ENCODE assay signal across 14 mouse cellular contexts in the genomic region with DNA sequence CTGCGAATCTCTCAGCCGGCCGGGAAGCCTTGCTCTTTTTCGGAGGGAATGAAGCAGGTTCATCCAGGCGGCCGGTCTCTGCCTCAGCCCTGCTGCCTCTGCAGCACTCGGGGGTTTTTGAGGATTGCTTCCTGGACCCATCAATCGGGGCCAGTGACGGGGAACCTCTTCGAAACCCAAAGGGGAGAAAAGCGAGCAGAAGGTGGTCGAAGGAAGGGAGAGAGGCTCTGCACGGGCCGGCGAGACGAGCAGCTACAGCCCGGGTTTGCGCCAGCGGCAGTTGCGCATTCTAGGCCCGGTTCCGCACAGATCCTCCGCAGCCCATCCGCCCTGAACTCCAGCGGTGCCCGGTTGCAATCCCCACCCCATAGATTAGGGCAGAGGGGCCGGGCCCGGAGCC. TPM values are rescaled to one million over a fixed set of nuclear protein-coding genes. Genes with fewer than 3 reads are reported as not detected.
DNase-seq lines count a peak whose midpoint lies in the region; ATAC-seq and TF ChIP-seq lines count a peak whose summit lies in the region.
"Had no signal": no experiment of that assay in that cellular context is flagged by ENCODE, and none has a peak within 500 bp of the region (broad histone marks: within the 10 kb centered on the region; RNA-seq: fewer than 3 reads in every experiment).

No protein-coding gene starts in this region.

- ATAC-seq in forebrain, embryonic 15.5 days (replicated peaks), result no peak
- ATAC-seq in forebrain, embryonic 12.5 days (ENCODE audit: low FRiP score), result no peak
- ATAC-seq in embryonic facial prominence, embryonic 12.5 days (ENCODE audit: insufficient number of reproducible peaks, insufficient read depth, low FRiP score, low TSS enrichment), result no peak

- H3K9me3 ChIP-seq in forebrain, embryonic 15.5 days, result no peaks in the 10 kb centered on the region
- H3K9me3 ChIP-seq in forebrain, embryonic 12.5 days, result no peaks in the 10 kb centered on the region
- H3K9me3 ChIP-seq in E14TG2a.4 (ENCODE audit: low read length), result no peaks in the 10 kb centered on the region
- no peaks in the 10 kb centered on the region for H3K9me3 ChIP-seq in embryonic facial prominence, embryonic 12.5 days
- H3K9me3 ChIP-seq in limb, embryonic 10.5 days (replicated peaks), result no peaks in the 10 kb centered on the region

- H3K4me2 ChIP-seq in forebrain, embryonic 15.5 days (replicated peaks), result no peak overlapping the region
- H3K4me2 ChIP-seq in forebrain, embryonic 12.5 days, result no peak overlapping the region
- H3K4me2 ChIP-seq in embryonic facial prominence, embryonic 12.5 days (replicated peaks), result 0 out of 2 replicates have a peak overlapping the region, but pooled peaks have one; percentile 4

- no peak overlapping the region for H3K9ac ChIP-seq in forebrain, embryonic 15.5 days (replicated peaks)
- H3K9ac ChIP-seq in forebrain, embryonic 12.5 days, result no peak overlapping the region
- H3K9ac ChIP-seq in embryonic facial prominence, embryonic 12.5 days, result no peak overlapping the region

- under 1% methylated on average over 28 of the region's 28 CpGs for WGBS in forebrain, embryonic 15.5 days
- WGBS in forebrain, embryonic 12.5 days, result under 1% methylated on average over 28 of the region's 28 CpGs
- under 1% methylated on average over 28 of the region's 28 CpGs for WGBS in embryonic facial prominence, embryonic 12.5 days
- WGBS in limb, embryonic 10.5 days, result under 1% methylated on average over 28 of the region's 28 CpGs

- H3K27me3 ChIP-seq in forebrain, embryonic 15.5 days, result peaks cover 77% of the 10 kb centered on the region
- peaks cover 96% of the 10 kb centered on the region for H3K27me3 ChIP-seq in forebrain, embryonic 12.5 days
- peaks cover 98% of the 10 kb centered on the region for H3K27me3 ChIP-seq in E14TG2a.4 (ENCODE audit: insufficient read depth, low read length)
- peaks cover 94% of the 10 kb centered on the region for H3K27me3 ChIP-seq in embryonic facial prominence, embryonic 12.5 days
- peaks cover 100% of the 10 kb centered on the region for H3K27me3 ChIP-seq in limb, embryonic 10.5 days (ENCODE audit: low read depth, poor library complexity, severe bottlenecking)

- H3K36me3 ChIP-seq in forebrain, embryonic 15.5 days, result no peaks in the 10 kb centered on the region
- no peaks in the 10 kb centered on the region for H3K36me3 ChIP-seq in forebrain, embryonic 12.5 days (replicated peaks)
- H3K36me3 ChIP-seq in E14TG2a.4 (ENCODE audit: insufficient read depth, low read length), result no peaks in the 10 kb centered on the region
- H3K36me3 ChIP-seq in embryonic facial prominence, embryonic 12.5 days, result no peaks in the 10 kb centered on the region
- no peaks in the 10 kb centered on the region for H3K36me3 ChIP-seq in limb, embryonic 10.5 days

- 0 out of 2 replicates have a peak overlapping the region, but pooled peaks have one; percentile 2 for H3K4me3 ChIP-seq in forebrain, embryonic 15.5 days
- H3K4me3 ChIP-seq in forebrain, embryonic 12.5 days (replicated peaks), result no peak overlapping the region; the same call in 1 of the 2 replicates
- H3K4me3 ChIP-seq in E14TG2a.4 (replicated peaks; ENCODE audit: low read length), result 0 out of 2 replicates have a peak overlapping the region, but pooled peaks have one; percentile 4
- peak overlapping the region; percentile 17; the same call in 1 of the 2 replicates for H3K4me3 ChIP-seq in embryonic facial prominence, embryonic 12.5 days
- no peak overlapping the region for H3K4me3 ChIP-seq in limb, embryonic 10.5 days

- peaks cover 31% of the 10 kb centered on the region for H3K4me1 ChIP-seq in forebrain, embryonic 15.5 days
- peaks cover 40% of the 10 kb centered on the region for H3K4me1 ChIP-seq in forebrain, embryonic 12.5 days
- H3K4me1 ChIP-seq in E14TG2a.4 (replicated peaks; ENCODE audit: low read depth, low read length), result peaks cover 60% of the 10 kb centered on the region
- peaks cover 17% of the 10 kb centered on the region for H3K4me1 ChIP-seq in embryonic facial prominence, embryonic 12.5 days
- peaks cover 45% of the 10 kb centered on the region for H3K4me1 ChIP-seq in limb, embryonic 10.5 days

- peak; percentile 72 for DNase-seq in limb, embryonic 10.5 days (ENCODE audit: low spot score)
- no peak for DNase-seq in liver
- no peak for DNase-seq in left cerebral cortex, postnatal 36 days (ENCODE audit: low spot score in 2 of 2)
- DNase-seq in ovary, postnatal 14 days (ENCODE audit: low spot score), result no peak
- DNase-seq: B cell, adult 2 months had no signal

- no peak for TF ChIP-seq CTCF in E14TG2a.4 (conservative IDR thresholded peaks at IDR 0.05; ENCODE audit: low read length)

- no peak overlapping the region for H3K27ac ChIP-seq in forebrain, embryonic 15.5 days (replicated peaks)
- H3K27ac ChIP-seq in forebrain, embryonic 12.5 days, result no peak overlapping the region
- no peak overlapping the region for H3K27ac ChIP-seq in embryonic facial prominence, embryonic 12.5 days
- H3K27ac ChIP-seq in limb, embryonic 10.5 days, result no peak overlapping the region

- intact Hi-C loops in left cerebral cortex, postnatal 36 days (cut with DNase I), result loop anchor here (5.0 to 10.0 kb wide), 3 partner anchors 126 to 1152 kb away; no protein-coding TSS in a partner anchor

RNA-seq across cellular contexts. Expression of a gene that starts 3.0 kb away (rescaled TPM):
- polyA plus RNA-seq in forebrain, embryonic 15.5 days (2015; fragmentation: Nextera tagmentation; extraction: Ambion mirVana), result 0.09 TPM in 1 of 2 replicates, not detected in the other
- 0.08 and 0.19 TPM in 2 replicates for polyA plus RNA-seq in forebrain, embryonic 12.5 days (2016; fragmentation: Nextera tagmentation; extraction: Ambion mirVana)
- polyA plus RNA-seq in embryonic facial prominence, embryonic 12.5 days (2016; fragmentation: Nextera tagmentation; extraction: Ambion mirVana), result 0.55 and 0.95 TPM in 2 replicates
- polyA plus RNA-seq in limb, embryonic 10.5 days (2016; fragmentation: Nextera tagmentation; extraction: Ambion mirVana), result 0.05 and 0.20 TPM in 2 replicates
- total RNA-seq in left cerebral cortex, postnatal 36 days (2021), result under 1 TPM; 0.16 to 0.32 TPM
- total RNA-seq: left cerebral cortex, postnatal 10 days; megakaryocyte-erythroid progenitor cell, adult 5-6 weeks had no signal
- polyA plus RNA-seq: heart, embryonic 16.5 days; liver, embryonic 16.5 days; spleen, adult 2 months had no signal

Comparison
In these comparisons a context has a peak if more than half of its experiments do, and no peak if none do; other contexts are left out.
1. H3K4me3 ChIP-seq: peak in forebrain, embryonic 15.5 days (single experiment), E14TG2a.4 (single experiment) and embryonic facial prominence, embryonic 12.5 days (single experiment); none in forebrain, embryonic 12.5 days (single experiment) and limb, embryonic 10.5 days (single experiment).